Mouse (Mus musculus): ENCODE measurements around the gene Ccdc102a. TPM values are rescaled to one million over a fixed set of nuclear protein-coding genes. Genes with fewer than 3 reads are reported as not detected.

Ccdc102a gene
- polyA plus RNA-seq, 1 experiment, result 0.02 TPM

DNA sequence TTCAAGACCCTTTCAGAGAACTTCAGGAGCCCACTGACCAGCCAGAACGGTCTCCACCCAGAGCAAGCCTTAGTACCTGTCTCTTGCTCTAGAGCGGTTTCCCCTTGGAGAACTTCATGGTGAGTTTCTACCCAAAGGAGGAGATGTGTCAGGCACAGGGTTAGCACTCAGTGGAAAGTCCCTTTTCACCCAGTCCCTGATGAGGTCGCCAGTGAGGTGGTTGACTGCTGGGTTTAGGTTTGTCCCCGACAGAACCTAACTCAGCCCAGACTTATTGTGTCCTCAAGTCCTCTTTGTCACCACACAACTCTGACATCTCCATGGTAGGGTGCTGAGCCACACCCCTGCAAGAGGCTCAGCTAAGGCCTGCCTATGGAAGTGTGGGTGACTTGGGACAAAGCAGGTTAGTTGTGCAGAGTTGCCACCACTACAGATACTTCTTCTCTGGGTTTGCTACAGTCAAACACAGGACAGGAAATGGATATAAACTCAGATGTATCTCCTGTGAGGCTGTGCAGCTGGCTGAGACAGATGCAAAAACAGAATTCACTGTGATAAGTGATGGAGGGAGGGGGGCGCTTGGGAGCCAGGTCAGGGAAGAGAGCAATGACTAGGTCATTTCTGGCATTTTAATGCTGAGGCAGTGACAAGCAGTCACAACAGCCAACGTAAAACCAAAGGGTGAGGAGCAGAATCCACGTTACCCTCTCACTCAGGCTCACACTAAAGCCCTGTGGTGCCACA is 35.9 kb upstream of the Ccdc102a start:
- Histone ChIP-seq H3K4me1 (ENCODE audit: control insufficient read depth) (peaks cover 43% of the 10 kb centered on the region), H3K36me3 (ENCODE audit: control insufficient read depth) (no peaks in the 10 kb centered on the region), H3K27me3 (ENCODE audit: control insufficient read depth) (no peaks in the 10 kb centered on the region), H3K9me3 (ENCODE audit: control insufficient read depth, low read length) (no peaks in the 10 kb centered on the region), H3K4me3 (replicated peaks) (no peak overlapping the region)
- no peak for TF ChIP-seq GATA1 (IDR thresholded peaks at IDR 0.05; ENCODE audit: low read length)
- no peak for TF ChIP-seq TAL1 (IDR thresholded peaks at IDR 0.05; ENCODE audit: low read length)

DNA sequence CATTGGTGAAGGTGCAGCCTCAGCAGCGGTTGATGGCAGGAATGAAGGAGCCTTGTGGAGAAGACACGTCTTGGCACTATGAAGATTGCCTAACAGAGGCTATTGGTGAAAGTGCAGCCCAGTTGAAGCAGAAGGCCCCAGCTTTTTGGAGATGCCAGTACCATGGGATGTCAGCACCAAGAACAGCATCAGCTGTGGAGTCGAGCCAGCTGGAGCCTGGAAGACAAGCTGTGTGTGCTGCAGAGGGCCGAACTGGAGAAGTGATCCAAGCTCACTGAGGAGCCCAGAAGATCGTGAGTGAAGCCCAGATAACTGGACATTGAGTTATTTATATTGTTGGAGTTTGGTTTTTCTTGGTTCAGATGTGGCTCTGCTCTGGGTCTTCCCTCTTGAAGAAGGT is 34.2 kb upstream of the Ccdc102a start:
- H3K36me3 ChIP-seq (ENCODE audit: control insufficient read depth), result no peaks in the 10 kb centered on the region
- no peaks in the 10 kb centered on the region for H3K9me3 ChIP-seq (ENCODE audit: control insufficient read depth, low read length)
- H3K27me3 ChIP-seq (ENCODE audit: control insufficient read depth), result no peaks in the 10 kb centered on the region
- no peak for TF ChIP-seq TAL1 (IDR thresholded peaks at IDR 0.05; ENCODE audit: low read length)
- no peak for TF ChIP-seq GATA1 (IDR thresholded peaks at IDR 0.05; ENCODE audit: low read length)
- peaks cover 43% of the 10 kb centered on the region for H3K4me1 ChIP-seq (ENCODE audit: control insufficient read depth)
- no peak overlapping the region for H3K4me3 ChIP-seq (replicated peaks)

DNA sequence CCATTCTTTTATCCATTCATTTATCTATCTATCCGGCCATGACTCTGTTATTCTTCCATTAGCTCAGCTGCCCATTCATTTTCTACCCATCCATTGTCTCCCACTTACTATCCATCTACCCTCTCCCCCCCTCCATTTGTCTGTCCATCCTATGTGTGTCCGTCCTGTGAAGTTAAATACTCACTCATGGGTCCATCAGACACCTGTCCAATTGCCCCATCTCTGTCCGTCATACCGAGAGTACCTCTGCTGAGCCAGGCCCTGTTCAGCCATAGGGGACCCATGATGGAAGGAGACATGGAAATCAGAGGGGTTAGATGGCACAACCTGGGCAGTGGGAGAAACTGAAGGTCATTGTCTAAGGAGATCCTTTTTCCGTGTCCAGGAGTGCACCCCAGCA is 32.6 kb upstream of the Ccdc102a start:
- no peak for TF ChIP-seq GATA1 (IDR thresholded peaks at IDR 0.05; ENCODE audit: low read length)
- no peak for TF ChIP-seq TAL1 (IDR thresholded peaks at IDR 0.05; ENCODE audit: low read length)
- H3K9me3 ChIP-seq (ENCODE audit: control insufficient read depth, low read length), result no peaks in the 10 kb centered on the region
- no peak overlapping the region for H3K4me3 ChIP-seq (replicated peaks)
- peaks cover 5% of the 10 kb centered on the region for H3K27me3 ChIP-seq (ENCODE audit: control insufficient read depth)
- no peaks in the 10 kb centered on the region for H3K36me3 ChIP-seq (ENCODE audit: control insufficient read depth)
- peaks cover 36% of the 10 kb centered on the region for H3K4me1 ChIP-seq (ENCODE audit: control insufficient read depth)

DNA sequence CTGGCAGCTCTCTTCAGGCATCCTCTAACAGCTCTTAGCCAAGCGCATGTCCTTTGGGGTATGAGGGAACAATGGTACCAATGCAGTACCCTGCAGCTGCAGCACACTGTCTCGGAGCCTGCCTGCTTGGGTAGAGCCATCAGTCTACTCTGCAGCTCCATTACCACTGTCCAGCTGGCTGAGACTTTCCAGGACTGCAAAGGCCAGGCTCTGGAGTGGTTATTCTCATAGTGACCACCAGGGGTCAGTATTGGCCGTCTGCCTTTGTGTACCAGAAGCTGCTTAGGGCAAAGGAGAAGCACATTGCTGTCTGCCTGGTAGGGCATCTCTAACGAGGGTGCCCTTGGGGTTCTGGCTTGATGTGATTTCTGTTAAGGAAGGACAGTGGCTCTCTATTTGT is 32.1 kb upstream of the Ccdc102a start:
- peaks cover 8% of the 10 kb centered on the region for H3K27me3 ChIP-seq (ENCODE audit: control insufficient read depth)
- no peak for TF ChIP-seq TAL1 (IDR thresholded peaks at IDR 0.05; ENCODE audit: low read length)
- no peak for TF ChIP-seq GATA1 (IDR thresholded peaks at IDR 0.05; ENCODE audit: low read length)
- no peaks in the 10 kb centered on the region for H3K9me3 ChIP-seq (ENCODE audit: control insufficient read depth, low read length)
- no peak overlapping the region for H3K4me3 ChIP-seq (replicated peaks)
- no peaks in the 10 kb centered on the region for H3K36me3 ChIP-seq (ENCODE audit: control insufficient read depth)
- H3K4me1 ChIP-seq (ENCODE audit: control insufficient read depth), result peaks cover 32% of the 10 kb centered on the region

DNA sequence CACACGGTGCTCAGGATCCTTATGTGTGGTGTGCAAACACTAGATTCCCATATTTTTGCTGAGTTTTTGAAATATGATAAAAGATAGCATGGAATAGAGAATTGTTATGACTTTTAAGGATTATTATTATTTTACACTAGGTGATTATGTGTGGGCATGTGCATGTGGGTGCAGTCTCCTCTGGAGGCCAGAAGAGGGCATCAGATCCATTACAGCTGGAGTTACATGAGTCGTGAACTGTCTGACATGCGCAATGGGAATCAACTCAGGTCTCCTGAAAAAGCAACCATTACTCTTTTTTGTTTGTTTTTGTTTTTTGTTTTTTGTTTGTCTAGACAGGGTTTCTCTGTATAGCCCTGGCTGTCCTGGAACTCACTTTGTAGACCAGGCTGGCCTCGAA is 31.1 kb upstream of the Ccdc102a start:
- no peaks in the 10 kb centered on the region for H3K9me3 ChIP-seq (ENCODE audit: control insufficient read depth, low read length)

DNA sequence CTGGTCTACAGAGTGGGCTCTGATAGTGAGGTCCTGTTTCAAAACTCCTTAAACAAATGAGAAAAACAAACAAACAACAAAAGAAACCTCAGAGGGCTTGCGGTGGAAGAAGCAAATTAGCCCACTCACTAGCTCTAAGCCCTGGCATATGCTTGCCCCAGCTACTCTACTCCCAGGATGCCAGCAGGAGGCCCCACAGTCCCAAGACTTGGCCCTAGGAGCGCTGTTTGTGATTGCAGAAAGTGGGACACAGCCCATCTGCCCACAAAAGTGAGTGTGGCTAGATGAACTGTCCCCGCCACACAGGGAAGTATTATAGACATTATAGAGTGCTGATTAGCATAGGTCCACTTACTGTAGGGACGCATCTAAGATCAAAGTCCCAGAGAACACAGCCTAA is 30.5 kb upstream of the Ccdc102a start:
- Histone ChIP-seq H3K4me1 (ENCODE audit: control insufficient read depth) (peaks cover 17% of the 10 kb centered on the region), H3K36me3 (ENCODE audit: control insufficient read depth) (no peaks in the 10 kb centered on the region), H3K27me3 (ENCODE audit: control insufficient read depth) (peaks cover 9% of the 10 kb centered on the region), H3K9me3 (ENCODE audit: control insufficient read depth, low read length) (no peaks in the 10 kb centered on the region), H3K4me3 (replicated peaks) (no peak overlapping the region)
- TF ChIP-seq GATA1 (IDR thresholded peaks at IDR 0.05; ENCODE audit: low read length) (no peak), TAL1 (IDR thresholded peaks at IDR 0.05; ENCODE audit: low read length) (no peak)

More for the DNA sequence above, 31.1 kb upstream of the Ccdc102a start:
- Histone ChIP-seq H3K27me3 (ENCODE audit: control insufficient read depth) (peaks cover 9% of the 10 kb centered on the region), H3K36me3 (ENCODE audit: control insufficient read depth) (no peaks in the 10 kb centered on the region), H3K4me3 (replicated peaks) (no peak overlapping the region), H3K4me1 (ENCODE audit: control insufficient read depth) (peaks cover 23% of the 10 kb centered on the region)
- TF ChIP-seq GATA1 (IDR thresholded peaks at IDR 0.05; ENCODE audit: low read length), result no peak
- no peak for TF ChIP-seq TAL1 (IDR thresholded peaks at IDR 0.05; ENCODE audit: low read length)

DNA sequence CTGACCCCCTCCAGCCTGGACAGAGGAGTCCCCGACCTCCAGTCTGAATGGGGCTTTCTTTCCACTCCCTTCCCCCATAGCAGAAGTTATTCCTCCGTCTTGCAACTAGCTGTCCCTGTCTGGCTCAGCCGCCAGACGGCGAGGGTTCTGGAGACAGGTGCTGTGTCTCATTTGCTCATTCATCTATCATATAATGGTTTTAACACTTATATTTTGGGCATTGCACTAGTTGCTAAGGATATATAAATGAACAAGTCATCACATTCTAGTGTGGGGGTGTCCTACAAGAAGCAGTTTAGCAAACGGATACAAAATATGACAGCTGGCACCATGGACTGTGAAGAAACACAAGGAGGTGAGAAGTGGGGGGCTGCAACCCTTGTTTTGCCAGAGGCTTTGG is 27.3 kb upstream of the Ccdc102a start:
- H3K4me3 ChIP-seq (replicated peaks), result no peak overlapping the region
- TF ChIP-seq TAL1 (IDR thresholded peaks at IDR 0.05; ENCODE audit: low read length) (no peak), GATA1 (IDR thresholded peaks at IDR 0.05; ENCODE audit: low read length) (no peak)
- peaks cover 20% of the 10 kb centered on the region for H3K27me3 ChIP-seq (ENCODE audit: control insufficient read depth)
- no peaks in the 10 kb centered on the region for H3K36me3 ChIP-seq (ENCODE audit: control insufficient read depth)
- H3K9me3 ChIP-seq (ENCODE audit: control insufficient read depth, low read length), result no peaks in the 10 kb centered on the region
- H3K4me1 ChIP-seq (ENCODE audit: control insufficient read depth), result peaks cover 6% of the 10 kb centered on the region

DNA sequence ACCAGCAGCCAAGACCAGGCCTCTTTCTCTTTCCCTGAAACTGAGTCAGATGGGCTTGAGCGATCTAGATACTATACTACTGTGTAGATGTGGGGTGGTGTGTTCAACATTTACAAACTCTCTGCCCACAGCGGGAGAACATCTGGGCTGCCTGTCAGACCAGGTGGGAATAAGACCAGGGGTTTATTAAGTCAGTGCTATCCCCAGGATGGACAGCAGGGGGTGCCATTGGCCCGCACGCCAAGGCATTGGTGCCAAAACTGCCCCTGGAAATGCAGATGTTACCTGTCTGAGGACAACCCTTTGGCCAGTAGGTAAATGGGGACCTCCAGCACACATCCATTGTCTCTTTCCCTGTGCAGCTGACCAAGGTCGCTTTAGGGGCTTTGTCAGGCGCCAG is 24.7 kb upstream of the Ccdc102a start:
- H3K4me1 ChIP-seq (ENCODE audit: control insufficient read depth), result no peaks in the 10 kb centered on the region
- no peaks in the 10 kb centered on the region for H3K9me3 ChIP-seq (ENCODE audit: control insufficient read depth, low read length)
- TF ChIP-seq TAL1 (IDR thresholded peaks at IDR 0.05; ENCODE audit: low read length), result no peak
- TF ChIP-seq GATA1 (IDR thresholded peaks at IDR 0.05; ENCODE audit: low read length), result no peak
- no peaks in the 10 kb centered on the region for H3K36me3 ChIP-seq (ENCODE audit: control insufficient read depth)
- peaks cover 20% of the 10 kb centered on the region for H3K27me3 ChIP-seq (ENCODE audit: control insufficient read depth)
- H3K4me3 ChIP-seq (replicated peaks), result no peak overlapping the region

DNA sequence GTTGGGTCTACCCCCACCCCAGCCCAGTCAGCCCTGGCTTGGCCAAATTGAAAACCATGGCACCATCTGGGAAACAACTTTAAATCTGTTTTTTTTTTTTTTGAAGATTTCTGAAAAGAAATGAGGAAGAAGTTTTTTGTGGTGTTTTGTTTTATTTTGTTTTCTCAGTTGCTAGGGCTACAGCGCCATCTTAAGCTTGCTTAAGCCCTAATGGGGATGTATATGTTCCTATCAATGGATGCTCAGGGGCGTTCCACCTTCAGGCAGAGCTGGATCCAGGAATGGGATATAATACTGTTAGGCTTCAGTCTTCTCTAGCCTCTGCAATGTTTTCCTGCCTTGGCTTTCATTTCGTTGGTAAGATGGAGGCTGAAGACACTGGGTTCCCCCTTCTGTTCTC is 17.3 kb upstream of the Ccdc102a start:
- Histone ChIP-seq H3K4me1 (ENCODE audit: control insufficient read depth) (no peaks in the 10 kb centered on the region), H3K4me3 (replicated peaks) (no peak overlapping the region), H3K9me3 (ENCODE audit: control insufficient read depth, low read length) (no peaks in the 10 kb centered on the region), H3K36me3 (ENCODE audit: control insufficient read depth) (no peaks in the 10 kb centered on the region), H3K27me3 (ENCODE audit: control insufficient read depth) (peaks cover 3% of the 10 kb centered on the region; the same call in 1 of the 2 replicates)
- no peak for TF ChIP-seq TAL1 (IDR thresholded peaks at IDR 0.05; ENCODE audit: low read length)
- TF ChIP-seq GATA1 (IDR thresholded peaks at IDR 0.05; ENCODE audit: low read length), result no peak

DNA sequence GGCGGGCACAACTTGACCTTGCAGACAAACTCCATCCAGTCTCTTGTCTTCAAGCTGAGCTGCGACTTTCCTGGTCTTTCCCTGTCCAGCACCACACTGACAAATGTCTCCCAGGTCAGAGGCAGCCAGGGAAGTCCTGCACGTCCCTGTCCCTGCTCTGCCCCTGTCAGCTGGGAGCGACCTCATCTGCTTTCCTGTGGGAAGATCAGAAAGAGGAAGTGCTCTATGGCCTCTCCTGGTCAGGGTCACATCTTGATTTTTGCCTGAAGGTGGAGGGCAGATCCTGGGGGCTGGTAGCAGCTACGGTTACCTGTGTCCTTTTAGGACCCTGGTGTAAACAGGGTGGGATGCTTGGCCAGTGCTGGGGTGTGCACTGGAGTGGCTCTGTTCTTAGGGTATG is 16.0 kb upstream of the Ccdc102a start:
- Histone ChIP-seq H3K36me3 (ENCODE audit: control insufficient read depth) (no peaks in the 10 kb centered on the region), H3K27me3 (ENCODE audit: control insufficient read depth) (peaks cover 3% of the 10 kb centered on the region; the same call in 1 of the 2 replicates), H3K4me1 (ENCODE audit: control insufficient read depth) (no peaks in the 10 kb centered on the region), H3K9me3 (ENCODE audit: control insufficient read depth, low read length) (no peaks in the 10 kb centered on the region), H3K4me3 (replicated peaks) (no peak overlapping the region)
- no peak for TF ChIP-seq GATA1 (IDR thresholded peaks at IDR 0.05; ENCODE audit: low read length)
